Mouse (Mus musculus) bone marrow, adult 2 months (tissue): ENCODE data around the gene Pomp. TPM values are rescaled to one million over a fixed set of nuclear protein-coding genes. Genes with fewer than 3 reads are reported as not detected.

ENCODE experiments used
- H3K27ac ChIP-seq: fragments of 200-500 bp; 2 replicates; pipeline ENCODE4 v1.5.1; 2012; ENCODE audit warnings: low read depth, mild to moderate bottlenecking, control low read depth, inconsistent platforms, low read length; ENCODE audit not compliant: control insufficient read depth, poor library complexity, insufficient read depth
- H3K4me1 ChIP-seq: fragments of 200-500 bp; 2 replicates; pipeline ENCODE4 v1.6.1; 2011; ENCODE audit warnings: low read length; ENCODE audit not compliant: control insufficient read depth, insufficient read depth
- H3K4me3 ChIP-seq: fragments of 200-500 bp; replicated peaks from 2 replicates; pipeline ENCODE3; 2011; ENCODE audit warnings: mild to moderate bottlenecking, low read depth, low read length, control low read depth; ENCODE audit not compliant: control insufficient read depth
- CTCF ChIP-seq: fragments of 200-500 bp; IDR thresholded peaks from 2 replicates; pipeline ENCODE4 v1.5.1; 2011; ENCODE audit warnings: low read length, control low read depth; ENCODE audit not compliant: control insufficient read depth, insufficient read depth
- POLR2A ChIP-seq: fragments of 200-500 bp; IDR thresholded peaks from 2 replicates; pipeline ENCODE4 v1.6.1; 2011; ENCODE audit warnings: low read depth, mild to moderate bottlenecking, control low read depth, low read length, borderline replicate concordance; ENCODE audit not compliant: control insufficient read depth
- WGBS: fragments of 180-500 bp; shearing (Covaris S2); methylation state at CpG from one replicate; pipeline ENCODE4 v1.1.7; 2018; 5-methylcytosine and 5-hydroxymethylcytosine counted together
- polyA plus RNA-seq: library from polyadenylated mRNA; stranded (reverse); fragments of >200 nt; gene quantifications from 2 replicates; pipeline ENCODE4 v1.2.4, GENCODE M21; 2011; ENCODE audit warnings: low replicate concordance; ENCODE audit not compliant: missing spikeins, insufficient read depth, insufficient read length

Gene Pomp
- polyA plus RNA-seq, 1 experiment: 166 TPM

DNA sequence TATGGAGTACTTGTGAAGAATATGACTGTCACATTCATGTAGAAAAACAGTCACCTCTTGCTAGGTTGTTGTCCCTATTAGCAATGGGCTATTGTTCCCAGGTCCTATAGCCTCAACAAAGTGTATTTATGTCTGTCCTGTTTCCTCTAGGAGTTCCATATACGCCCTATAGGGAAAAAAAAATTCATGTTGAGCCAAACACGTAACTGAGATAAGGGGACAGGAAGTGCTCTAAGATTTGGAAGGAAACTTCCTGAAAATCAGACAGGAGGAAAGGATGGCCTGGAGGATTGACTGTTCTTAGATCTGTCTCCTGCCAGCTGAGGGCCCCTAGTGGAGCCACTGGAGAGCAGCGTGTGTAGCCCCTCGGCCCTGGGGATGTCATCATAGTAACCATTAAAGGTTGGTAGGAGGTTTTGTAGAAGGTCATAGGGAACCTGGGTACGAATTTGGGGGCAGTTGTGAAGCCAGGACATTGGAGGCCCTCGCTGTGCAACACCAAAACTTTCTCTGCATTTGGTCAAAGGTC, 54.8 kb downstream of the Pomp start:
- WGBS: 46% methylated on average over 6 of the region's 6 CpGs
- no peaks in the 10 kb centered on the region for H3K4me1 ChIP-seq
- no peak overlapping the region for H3K27ac ChIP-seq
- no peak for TF ChIP-seq CTCF
- no peak for TF ChIP-seq POLR2A
- no peak overlapping the region for H3K4me3 ChIP-seq

DNA sequence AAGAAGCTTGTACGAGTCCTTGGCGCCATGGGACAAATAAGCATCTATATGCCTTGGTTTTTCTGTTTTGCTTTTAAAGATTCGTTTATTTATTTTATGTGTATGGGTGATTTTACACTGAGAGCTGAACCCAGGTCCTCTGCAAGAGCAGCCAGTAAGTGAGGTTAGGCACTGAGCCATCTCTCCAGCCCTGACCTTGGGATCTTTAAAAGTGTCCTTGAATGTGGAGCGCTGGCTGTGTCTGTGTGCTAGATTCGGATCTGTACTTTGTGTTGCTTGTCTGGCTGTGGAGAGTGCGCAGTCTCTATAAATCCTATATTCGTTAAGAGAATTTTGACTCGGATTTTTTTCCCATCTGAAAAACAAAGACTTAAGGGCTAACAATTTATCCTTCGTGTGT, 55.9 kb downstream of the Pomp start:
- Histone ChIP-seq H3K4me1 (no peaks in the 10 kb centered on the region), H3K4me3 (no peak overlapping the region), H3K27ac (no peak overlapping the region)
- TF ChIP-seq CTCF: no peak
- WGBS: 82% methylated on average over 9 of the region's 9 CpGs

DNA sequence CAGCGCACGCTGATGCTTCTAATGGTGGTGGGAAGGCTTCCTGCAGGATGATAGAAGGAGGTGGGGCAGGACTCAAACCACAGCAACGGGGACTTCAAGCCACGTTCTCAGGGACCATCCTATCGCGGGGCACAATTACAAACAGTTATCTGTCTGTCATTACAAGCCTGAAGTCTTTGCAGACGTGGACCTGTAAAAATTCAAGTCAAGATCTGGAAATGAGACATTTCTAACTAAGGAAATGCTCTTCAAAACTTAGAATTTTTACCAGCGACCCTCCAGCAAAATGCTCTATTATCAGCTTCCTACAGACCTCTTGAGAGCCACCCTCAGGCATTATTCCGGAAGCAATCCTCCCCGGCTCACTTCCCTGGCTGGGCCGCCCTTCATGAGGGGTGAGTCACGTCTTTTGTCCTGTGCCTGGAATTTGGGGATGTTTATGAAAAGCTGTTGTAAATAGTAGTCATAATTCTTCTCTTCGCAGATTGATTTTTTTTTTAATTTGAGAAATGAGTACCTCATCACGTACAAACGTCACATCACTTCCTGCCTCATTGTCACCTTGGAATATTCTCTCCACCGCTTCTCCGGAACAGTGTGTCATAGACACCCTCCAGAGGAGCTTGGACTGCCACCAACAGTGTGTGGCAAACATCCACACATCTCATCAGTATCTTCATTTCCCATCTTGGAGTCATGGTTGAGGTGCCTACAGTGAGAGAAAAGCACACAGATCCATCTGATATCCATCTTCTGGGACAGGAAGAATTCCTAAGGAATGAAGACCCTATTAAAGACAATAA, 58.0 kb downstream of the Pomp start:
- WGBS: 5% methylated on average over 17 of the region's 17 CpGs
- no peaks in the 10 kb centered on the region for H3K4me1 ChIP-seq
- H3K27ac ChIP-seq: no peak overlapping the region
- no peak overlapping the region for H3K4me3 ChIP-seq
- no peak for TF ChIP-seq POLR2A
- no peak for TF ChIP-seq CTCF

DNA sequence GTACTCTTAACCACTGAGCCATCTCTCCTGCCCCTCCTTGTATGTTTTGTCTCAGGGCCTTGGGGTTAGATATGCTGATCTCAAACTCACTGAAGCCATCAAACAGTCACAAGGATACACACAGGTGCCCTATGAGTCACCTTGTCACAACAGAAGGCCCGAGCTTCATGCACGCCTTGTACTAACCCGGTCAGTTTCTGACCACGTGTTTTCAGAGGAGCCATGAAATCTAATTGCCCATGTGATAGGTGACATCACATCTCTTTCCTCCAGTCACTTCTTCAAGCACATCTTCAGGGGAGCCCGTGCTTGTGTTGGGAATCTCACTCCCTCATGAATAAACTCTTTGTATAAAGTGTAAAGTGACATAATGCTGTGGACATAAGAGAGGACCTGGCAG, 64.4 kb downstream of the Pomp start:
- H3K27ac ChIP-seq: no peak overlapping the region
- 85% methylated on average over 5 of the region's 5 CpGs for WGBS
- no peak for TF ChIP-seq CTCF
- no peak for TF ChIP-seq POLR2A

More for the DNA sequence above, 64.4 kb downstream of the Pomp start:
- no peaks in the 10 kb centered on the region for H3K4me1 ChIP-seq
- H3K4me3 ChIP-seq: no peak overlapping the region

Other genes starting within 250 kb of the Pomp start
- gene Flt1, start 134.4 kb upstream of the Pomp start, polyA plus RNA-seq: 1.7 and 5.1 TPM in 2 replicates
- gene Slc46a3, start 34.4 kb downstream of the Pomp start, polyA plus RNA-seq: 13.1 and 22.2 TPM in 2 replicates
- gene Mtus2, start 96.9 kb downstream of the Pomp start, polyA plus RNA-seq: not detected in 2 replicates